Mouse (Mus musculus): ENCODE measurements around the gene Anpep.
"Not testable (repeated sequence)": the region's sequence is repeated elsewhere in the genome, so short reads cannot be mapped to it uniquely, and the experiment has no call there.

The Anpep gene

GRCm38 (mm10) chr7:79810611-79811506 lies 50.0 kb downstream of the Anpep start, which contains the start of gene Mesp2:
Gene Mesp2 (plus strand): TSS chr7:79810727.
- peak; percentile 84 for DNase-seq (ENCODE audit: low spot score)

GRCm38 (mm10) chr7:79808561-79808960 lies 52.3 kb downstream of the Anpep start:
- DNase-seq (ENCODE audit: low spot score) = no peak

- no peak for DNase-seq (ENCODE audit: low spot score)
Measured at GRCm38 (mm10) chr7:79803887-79804286, 57.0 kb downstream of the Anpep start.

- DNase-seq (ENCODE audit: low spot score) = no peak
Measured at GRCm38 (mm10) chr7:79802037-79802436, 58.8 kb downstream of the Anpep start.

- DNase-seq (ENCODE audit: low spot score) = no peak
Measured at GRCm38 (mm10) chr7:79801391-79801790, 59.5 kb downstream of the Anpep start.

- DNase-seq (ENCODE audit: low spot score) = no peak
Measured at GRCm38 (mm10) chr7:79800336-79800735, 60.5 kb downstream of the Anpep start.

- no peak for DNase-seq (ENCODE audit: low spot score)
Measured at GRCm38 (mm10) chr7:79799506-79799905, 61.4 kb downstream of the Anpep start.

- DNase-seq (ENCODE audit: low spot score) = peak; percentile 48
Measured at GRCm38 (mm10) chr7:79799048-79799447, 61.8 kb downstream of the Anpep start.

- DNase-seq (ENCODE audit: low spot score) = no peak
Measured at GRCm38 (mm10) chr7:79798606-79799005, 62.3 kb downstream of the Anpep start.

- no peak for DNase-seq (ENCODE audit: low spot score)
Measured at GRCm38 (mm10) chr7:79793688-79794087, 67.2 kb downstream of the Anpep start, which contains the start of gene Mesp1. Gene Mesp1 (minus strand): TSS chr7:79793788.

GRCm38 (mm10) chr7:79792635-79793421 lies 68.0 kb downstream of the Anpep start:
- peak; percentile 76 for DNase-seq (ENCODE audit: low spot score)

GRCm38 (mm10) chr7:79789812-79790211 lies 71.0 kb downstream of the Anpep start:
- not testable (repeated sequence) for DNase-seq (ENCODE audit: low spot score)

- DNase-seq (ENCODE audit: low spot score) = peak; percentile 40
Measured at GRCm38 (mm10) chr7:79786295-79786694, 74.6 kb downstream of the Anpep start.

- DNase-seq (ENCODE audit: low spot score) = no peak
Measured at GRCm38 (mm10) chr7:79782516-79782855, 78.4 kb downstream of the Anpep start.

- DNase-seq (ENCODE audit: low spot score) = no peak
Measured at GRCm38 (mm10) chr7:79781826-79782515, 78.9 kb downstream of the Anpep start.

GRCm38 (mm10) chr7:79780647-79781626 lies 79.9 kb downstream of the Anpep start:
- peak; percentile 69 for DNase-seq (ENCODE audit: low spot score)
